Mouse (Mus musculus): ENCODE data around the gene Mrm2.
A peak's percentile ranks its signal among the peaks of the same experiment; 100 is the strongest.

- TF ChIP-seq CTCF (IDR thresholded peaks at IDR 0.05; ENCODE audit: low read depth) (peak; percentile 41), EP300 (IDR thresholded peaks at IDR 0.05; ENCODE audit: low read depth) (no peak)
These were observed 11.2 kb upstream of the Mrm2 start for GRCm38 (mm10) chr5:140342880-140343279.

Measured in liver, postnatal 0 days (tissue).